Mouse (Mus musculus): ENCODE results near the gene Rita1.

Gene Rita1

DNA sequence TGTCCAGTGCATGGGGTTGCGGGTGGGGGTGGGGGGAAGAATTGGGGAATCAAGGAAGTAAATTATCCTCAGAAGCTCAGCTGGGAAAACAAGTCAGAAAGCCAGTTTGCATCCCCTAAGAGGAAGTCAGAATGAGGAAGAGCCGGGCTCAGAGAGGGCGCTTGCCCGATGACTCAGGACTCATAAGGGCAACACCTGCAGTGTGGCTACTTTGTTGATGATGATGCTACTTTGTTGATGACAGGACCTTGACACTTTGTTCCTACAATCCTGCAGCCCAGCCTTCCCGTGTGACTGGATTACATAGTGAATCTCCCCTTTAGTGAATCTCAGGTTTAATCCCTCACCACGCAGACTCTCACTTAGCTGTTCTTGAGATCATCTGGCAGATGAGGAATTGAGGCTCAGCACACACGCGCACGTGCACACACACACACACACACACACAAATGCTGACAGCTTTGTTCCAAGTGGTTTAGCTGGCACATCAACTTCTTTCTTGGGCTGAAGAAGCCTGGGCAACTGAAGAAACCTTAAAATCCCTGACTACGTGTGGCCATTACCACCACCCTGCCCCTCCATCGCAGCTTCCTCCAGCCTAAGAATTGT is 42.0 kb downstream of the Rita1 start:
- no peak for DNase-seq

DNA sequence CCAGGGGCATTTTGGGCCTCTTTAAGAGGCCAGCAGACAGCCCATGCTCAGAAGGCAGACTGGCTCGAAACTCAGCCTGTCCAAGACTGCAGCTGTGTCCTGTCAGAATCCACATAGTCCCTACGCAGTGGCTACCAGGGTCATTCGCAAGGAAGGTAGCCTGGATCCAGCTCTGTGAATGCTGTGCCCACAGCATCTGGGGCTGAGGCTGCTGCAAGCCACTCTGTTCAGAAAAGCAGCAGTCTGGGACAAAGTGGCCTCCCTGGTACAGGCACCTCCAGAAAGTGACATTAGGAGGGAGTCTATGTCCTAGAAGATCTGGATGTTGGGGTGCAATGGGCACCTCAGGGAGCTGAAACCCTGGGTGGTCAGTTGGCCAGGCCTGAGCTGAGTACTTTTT is 42.6 kb downstream of the Rita1 start:
- DNase-seq = no peak

DNA sequence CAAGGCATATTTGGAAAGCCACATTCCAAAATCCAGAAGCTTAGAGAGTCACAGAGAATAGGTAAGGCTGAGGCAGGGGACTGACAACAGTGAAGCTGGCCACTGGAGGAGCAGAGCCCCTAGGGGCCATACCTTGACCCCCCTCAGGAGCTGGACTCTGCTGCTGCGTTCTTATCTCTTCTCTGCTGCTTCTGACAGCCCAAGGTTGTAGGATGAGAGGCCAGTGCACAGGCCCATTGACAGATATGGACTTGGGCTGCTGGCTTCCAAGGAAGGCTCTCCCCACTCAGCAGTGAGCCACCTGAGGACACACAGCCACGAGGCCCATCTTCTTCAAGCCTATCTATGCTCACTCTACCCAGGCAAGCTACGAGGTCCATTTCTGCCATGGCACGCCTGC is 43.4 kb downstream of the Rita1 start:
- no peak for DNase-seq

DNA sequence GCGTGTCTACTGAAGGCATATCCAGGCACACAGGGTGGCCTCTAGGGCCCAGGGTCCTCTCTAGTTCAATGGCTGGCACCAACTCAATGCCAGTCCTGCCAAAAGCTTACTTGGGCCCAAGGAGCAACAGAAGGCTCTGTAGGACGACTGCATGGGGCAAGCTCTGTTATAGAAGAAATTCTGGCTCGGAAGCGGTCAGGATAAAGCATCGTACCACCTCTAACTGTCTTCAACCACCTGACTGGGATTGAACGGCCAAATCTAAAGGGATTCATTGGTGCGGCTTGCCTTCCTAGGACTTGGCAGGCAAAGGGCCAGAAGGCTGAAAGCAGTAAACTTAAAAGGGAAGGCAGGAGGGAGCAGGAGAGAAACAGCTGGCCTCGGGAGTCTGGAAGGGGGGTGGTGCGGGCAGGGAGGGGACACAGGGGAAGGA is 44.0 kb downstream of the Rita1 start:
- no peak for DNase-seq

DNA sequence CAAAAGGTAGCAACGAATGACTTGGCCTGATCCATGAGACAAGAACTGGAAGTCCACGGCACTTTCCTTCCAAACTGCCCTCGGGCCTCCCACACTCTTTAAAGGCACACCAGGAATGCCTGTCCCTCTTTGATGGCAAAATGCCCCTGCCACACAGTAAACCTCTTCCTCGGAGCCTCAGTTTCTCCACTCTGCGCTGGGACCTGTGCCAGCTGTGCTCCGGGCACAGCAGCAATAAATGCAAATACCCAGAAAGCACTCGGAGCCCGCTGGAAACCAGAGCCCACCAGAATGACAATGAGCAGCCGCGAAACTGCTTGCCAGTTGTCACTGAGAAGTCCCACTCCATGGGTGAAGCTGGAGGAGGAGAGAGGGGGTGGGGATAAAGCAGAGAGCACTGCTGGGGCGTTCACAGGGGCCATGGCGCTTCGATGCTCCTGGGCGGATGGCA is 44.6 kb downstream of the Rita1 start:
- DNase-seq = no peak

DNA sequence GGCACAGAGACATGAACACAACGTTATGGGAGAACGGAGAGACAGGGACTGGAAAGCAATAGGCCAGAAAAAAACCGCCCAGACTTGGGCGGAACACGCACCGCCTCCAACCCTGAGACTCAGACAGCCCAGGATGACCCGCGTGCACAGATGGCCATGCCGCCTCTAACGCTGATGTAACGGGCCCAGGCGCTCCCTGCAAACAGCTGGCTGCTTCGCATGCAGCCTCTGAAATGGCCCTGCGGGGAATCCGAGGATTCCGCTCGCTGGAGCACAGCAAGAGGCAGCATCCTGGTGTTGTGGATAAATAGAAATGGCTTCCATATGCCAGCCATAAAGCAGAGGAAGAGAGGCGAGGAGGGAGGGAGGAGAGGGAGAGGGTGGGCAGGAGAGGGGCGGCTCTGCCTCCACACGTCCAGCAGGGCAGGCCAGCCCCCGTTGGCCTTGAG is 45.1 kb downstream of the Rita1 start:
- no peak for DNase-seq

DNA sequence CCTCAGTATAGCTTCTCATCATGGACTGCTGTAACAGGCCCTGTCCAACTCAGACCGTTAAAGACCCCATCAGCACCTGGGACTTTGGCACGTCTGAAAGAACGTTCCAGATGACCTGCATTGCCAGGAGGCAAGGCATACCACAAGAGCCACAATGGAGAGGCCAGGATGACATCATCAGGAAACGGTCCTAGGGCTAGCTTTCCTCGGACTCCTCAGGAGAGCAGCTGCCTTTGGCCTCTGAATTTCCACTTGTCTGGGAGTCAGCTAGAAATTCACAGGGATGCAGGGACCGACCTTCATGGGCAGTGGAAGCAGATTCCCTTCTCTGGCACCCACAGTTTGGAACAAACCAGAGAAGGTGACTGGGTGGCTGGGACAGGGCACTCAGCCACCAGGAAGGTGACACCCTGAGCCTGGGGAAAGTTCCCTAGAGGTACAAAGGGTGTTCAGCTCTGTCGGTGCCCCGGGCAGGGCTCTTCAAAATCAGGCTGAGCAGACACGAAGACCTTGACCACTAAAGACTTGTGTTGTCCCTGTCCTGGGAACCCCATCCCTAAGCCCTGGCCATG is 45.6 kb downstream of the Rita1 start:
- DNase-seq = no peak

DNA sequence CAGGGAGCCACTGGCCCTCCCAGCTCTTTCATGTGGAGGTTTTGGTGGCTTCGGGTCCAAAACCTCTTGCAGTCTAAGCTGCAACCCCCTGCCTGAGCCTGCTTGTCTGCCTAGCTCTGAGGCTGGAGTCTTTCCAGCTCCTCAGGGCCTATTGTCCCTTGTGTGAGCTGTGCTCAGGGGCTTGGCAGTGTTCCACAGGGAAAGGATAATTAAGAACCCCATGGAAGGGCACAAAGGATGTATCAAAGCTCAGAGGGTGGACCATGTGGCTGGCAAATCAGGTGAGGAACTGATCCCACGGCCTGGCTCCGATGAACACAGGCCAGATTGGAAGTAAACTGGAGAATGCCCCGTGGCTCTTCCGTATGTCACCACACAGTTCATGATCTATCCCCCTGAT is 46.3 kb downstream of the Rita1 start:
- DNase-seq = no peak

DNA sequence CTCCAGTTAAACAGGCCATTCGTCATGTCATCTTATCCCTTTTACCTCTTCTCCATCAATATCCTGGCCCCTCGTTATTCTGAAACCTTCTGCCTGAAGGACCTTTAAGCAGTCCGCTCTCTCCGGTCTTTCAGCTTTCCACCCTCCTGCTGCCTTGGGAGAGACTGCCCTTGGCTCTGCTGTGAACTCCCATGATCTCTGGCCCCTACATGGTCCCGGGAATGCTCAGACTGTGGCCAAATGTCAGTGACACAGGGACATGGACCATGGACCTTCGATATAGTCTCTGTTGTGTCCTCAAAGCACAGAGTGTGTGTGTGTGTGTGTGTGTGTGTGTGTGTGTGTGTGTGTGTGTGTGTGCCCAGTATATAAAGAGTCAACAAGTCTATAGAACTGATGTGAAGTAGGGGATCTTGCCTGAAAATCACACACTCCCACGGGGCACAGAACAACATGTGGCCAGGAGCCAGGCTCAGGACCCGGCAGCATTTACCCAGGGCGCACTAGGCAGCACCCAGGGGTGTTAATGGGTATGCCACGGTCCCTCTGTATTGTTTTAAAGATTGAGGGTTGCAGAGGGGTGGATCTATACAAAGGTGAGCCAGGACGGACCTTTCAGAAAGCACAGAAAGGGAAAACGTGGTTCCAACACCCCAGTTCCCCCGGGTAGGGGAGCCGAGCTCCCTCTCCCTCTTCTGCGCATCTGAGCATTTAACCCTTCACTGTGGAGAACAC is 47.1 kb downstream of the Rita1 start:
- DNase-seq = no peak

DNA sequence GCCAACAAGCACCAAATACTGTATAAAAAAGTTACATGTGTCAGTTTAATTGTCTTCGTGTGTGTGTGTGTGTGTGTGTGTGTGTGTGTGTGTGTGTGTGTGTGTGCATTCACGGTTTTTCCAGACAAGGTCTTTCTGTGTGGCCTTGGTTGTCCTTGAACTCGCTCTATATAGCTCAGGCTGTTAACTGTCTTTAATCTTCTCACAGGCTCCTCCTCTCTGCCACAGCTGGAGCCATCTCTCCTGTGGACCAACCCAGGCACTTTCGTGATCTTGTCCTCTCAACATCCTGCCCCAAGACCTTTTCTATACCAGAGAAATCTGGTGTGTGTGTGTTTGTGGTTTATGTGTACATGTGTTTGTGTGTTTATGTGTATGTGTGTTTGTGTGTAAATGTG is 48.5 kb downstream of the Rita1 start:
- DNase-seq = no peak

DNA sequence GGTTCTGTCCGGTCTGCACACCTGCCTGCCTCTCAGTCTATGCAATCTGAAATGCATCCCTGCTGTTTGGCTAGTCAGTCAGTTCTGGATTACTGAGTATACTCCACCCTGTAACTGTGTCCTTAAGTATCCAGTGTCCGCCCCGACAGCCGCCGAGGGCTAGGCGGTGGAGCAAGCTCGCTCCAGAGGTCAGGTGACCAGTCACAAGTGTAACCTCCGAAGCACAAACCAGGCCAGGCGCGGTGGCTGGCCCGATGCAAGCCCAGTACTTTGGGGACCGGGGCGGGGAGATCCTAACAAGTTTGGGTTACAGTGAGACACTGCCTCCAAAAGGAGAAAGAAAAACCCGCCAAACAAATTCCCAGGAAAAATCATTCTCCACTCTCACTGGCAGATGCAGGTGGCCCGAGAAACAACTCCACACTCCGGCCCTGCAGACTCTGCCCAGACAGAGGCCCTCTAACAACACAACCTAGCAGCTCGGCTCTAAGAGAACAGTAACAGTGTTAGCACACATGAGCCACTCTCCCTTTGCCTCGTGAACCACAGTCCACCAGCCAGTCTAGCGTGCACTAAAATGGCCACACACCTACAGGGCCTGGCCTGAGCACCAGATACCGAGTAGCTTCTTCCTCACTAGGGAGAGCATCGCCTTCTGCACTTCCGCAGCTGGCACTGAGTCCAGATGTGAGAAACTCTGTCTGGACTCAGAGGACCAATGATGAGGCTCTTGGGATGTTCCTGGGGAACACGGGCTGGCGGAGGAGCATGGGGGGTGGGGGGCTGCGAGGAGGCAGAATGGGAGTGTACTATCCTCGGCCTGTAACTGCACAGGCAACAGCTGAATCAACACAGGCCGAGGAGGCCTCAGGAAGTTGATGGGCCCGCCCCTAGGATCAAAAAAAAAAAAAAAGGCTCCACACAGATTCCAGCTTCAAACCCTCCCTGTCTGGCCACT is 49.2 kb downstream of the Rita1 start:
- DNase-seq = no peak

DNA sequence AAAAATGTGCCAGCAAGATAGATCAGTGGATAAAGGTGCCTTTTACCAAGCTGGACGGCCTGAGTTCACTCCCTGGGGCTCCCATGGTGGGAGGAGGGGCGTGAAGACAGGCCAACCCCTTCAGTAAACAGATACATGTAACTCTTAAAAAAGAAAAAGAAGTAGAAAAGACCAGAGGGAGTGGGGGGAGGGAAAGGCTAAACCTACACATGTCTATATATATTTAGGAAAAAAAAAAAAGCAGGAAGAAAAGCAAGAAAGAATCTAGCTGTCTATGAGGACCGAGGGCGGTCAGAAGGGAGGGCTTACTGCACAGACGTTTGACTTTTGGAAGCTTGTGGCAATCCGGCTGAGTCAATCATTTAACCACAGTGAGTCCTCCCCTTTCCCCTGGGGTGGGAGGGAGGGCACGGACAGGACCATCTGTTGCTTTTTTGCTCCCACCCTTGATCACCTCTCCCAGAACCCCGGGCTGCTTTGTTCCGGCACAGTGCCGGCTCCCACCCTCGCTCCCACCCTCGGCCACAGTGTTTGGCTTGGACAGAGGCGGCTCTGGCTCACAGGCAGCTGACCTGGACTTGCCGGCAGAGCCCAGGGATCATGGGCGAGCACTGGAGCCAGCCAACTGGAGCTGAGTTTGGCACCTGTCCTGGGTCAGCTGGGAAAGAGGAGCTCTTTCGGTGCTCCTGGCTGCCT is 51.6 kb downstream of the Rita1 start:
- no peak for DNase-seq

DNA sequence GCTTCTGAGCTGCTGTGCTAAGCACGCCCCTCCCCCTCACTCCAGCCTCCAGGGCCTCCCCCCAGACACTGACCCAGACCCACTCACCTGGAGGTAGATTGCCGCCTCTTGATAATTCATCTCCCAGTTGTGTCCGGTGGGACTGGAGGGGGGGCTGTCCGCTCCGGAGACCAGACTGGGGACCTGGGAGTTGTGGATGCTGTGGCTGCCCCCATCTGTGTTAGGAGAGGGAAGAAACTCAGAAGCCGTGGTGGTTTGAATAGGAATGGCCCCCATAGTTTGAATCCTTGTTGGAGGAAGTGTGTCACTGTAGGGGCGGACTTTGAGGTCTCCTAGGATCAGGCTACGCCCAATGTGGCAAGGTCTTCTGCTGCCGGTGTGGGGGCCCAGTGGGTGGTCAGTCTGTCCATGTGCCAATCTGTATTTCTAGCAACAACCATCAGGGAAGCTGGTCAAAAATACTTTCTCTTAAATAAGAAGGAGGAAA is 52.2 kb downstream of the Rita1 start:
- DNase-seq = no peak

DNA sequence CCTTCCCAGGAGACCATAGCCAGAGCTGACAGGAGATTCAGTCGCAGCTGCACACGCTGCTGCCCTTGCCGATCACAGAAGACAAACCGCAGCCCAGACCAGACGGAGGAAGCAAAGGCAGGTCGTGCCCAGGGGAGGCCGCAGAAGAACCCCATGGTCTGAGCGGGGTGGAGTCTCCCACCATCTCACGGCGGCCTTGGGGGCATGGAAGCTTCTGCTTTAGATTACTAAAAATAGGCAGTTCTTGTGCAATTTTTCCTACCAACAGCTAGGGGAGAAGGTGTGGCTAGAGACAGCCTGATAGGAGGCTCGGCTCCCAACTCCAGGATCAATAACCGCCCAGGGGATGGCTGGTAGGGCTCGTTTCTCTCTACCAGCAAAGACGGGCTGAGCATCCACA is 53.6 kb downstream of the Rita1 start:
- no peak for DNase-seq

DNA sequence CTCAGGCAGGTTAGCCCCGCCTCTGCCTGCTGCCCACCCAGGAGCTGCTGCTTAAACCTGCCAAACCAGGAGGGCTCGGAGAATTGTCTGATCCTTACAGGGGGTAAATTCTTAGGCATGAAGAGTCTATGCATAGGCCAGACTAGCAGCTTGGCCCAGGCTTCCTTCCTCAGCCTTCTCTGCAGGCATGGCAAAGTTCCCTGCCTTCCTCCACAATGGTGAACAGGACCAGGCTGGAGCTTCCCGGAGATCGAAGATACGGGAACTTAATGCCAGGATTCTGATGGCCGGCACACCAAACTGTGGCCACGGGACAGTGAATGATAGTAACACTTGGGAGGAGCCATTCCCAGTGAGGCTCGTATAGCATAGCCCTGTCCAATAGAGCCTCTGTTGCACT is 54.3 kb downstream of the Rita1 start:
- DNase-seq = no peak

DNA sequence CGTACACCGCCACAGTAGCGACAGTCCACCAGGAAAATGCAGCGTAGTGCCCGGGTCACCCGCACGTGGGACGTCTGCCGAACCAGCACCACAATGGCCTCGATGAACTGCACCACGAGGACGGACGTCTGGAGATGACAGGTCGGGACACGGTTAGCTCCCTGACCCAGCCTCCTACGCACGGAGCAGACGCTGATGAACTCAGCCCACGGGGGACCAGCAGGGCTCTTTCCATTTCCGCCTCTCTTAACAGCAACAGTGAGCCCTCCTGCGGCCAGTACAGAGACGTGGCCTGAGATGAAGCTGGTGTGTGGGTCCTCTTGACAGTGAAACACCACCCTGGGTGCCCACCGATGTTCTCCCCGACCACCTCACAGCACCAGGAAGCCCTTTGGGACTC is 56.5 kb downstream of the Rita1 start:
- no peak for DNase-seq

DNA sequence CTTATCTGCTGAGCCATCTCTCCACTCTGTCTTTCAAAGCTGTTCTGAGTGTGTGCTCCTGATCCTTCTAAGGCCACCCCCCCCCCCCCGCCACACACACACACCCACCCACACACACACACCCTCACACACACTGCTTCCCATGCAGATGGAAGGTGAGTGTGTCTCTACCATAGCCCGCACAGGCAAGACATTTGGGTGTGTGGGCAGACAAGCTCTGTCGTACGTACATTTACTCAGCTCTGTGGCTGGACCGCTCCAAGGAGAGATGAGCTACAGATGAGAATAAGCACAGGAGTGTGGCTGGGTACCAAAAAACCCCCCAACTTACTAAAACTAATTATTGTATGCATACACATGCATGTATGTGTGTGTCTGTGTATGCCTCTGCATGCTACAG is 61.7 kb downstream of the Rita1 start:
- no peak for DNase-seq

DNA sequence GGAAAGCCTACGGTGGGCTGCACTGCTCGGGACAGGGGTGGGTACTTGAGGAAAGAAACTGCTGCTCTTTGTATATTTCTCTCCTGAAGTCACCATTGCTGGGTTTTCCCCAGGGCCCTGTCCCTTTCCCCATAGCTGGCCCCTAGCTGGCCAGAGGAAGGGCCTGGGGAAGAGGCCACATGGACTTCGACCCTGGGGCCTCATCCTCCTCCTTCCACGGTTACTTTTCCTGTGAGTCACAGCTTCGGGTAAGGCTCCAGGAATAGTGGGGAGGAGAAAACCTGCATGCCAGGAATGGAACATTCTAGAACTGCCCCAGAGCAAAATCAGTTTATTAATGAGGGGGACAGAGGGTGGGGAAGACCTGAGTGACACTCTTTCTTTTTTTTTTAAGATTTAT is 62.3 kb downstream of the Rita1 start:
- DNase-seq = no peak

DNA sequence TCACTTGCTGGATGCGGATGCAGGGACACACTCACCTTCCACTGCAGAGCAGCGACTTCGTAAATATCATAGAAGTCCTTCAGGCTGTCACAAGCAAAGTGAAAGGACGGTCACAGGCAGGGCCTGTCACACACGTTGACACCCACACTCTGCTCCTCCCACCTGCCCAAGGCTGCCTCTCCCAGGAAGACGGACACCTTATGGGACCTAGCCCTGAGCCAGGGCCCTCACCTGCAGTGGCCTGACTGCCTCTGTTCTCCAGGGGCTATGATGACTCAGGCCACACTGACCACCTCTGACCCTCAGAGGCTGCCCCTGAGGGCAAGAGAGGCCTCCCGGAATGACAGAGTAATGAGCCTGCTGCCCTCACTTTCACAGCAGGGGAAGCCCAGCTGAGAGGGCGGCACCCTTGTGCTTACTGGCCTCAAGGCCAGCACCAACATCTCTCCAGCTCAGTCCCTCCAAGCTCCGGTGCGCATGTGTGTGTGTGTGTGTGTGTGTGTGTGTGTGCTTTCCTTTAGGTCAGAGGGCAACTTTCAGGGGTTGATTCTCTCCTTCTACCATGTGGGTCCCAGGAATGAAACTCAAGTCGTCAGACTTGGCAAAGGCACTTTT is 64.0 kb downstream of the Rita1 start:
- DNase-seq = no peak

Measured in thymus, postnatal 4 days (tissue).